In the genomic region with DNA sequence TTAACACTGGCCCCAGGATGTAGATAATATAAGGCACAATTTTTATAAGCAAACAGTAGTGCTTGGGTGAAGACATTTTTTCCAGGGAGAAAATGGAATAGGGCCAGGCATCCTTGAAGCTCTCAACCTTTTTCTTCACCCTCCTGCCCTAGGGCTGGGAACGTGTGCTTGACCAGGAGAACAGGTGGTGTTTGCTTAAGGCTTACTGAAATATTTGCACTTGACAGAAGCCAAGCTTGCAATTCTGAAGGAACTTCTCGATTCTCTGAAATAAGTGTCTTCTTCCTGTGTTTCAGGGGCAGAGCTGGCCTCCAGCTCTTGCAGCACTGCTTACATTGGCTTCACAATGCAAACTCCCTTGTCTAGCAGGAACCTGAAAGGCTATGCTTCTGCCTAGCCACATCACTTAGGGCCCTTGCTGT, we compare ENCODE assay signal across 16 mouse cellular contexts. TPM values are rescaled to one million over a fixed set of nuclear protein-coding genes. Genes with fewer than 3 reads are reported as not detected.
DNase-seq lines count a peak whose midpoint lies in the region; ATAC-seq and TF ChIP-seq lines count a peak whose summit lies in the region.
"Had no signal": no experiment of that assay in that cellular context is flagged by ENCODE, and none has a peak within 500 bp of the region (broad histone marks: within the 10 kb centered on the region; RNA-seq: fewer than 3 reads in every experiment).

No protein-coding gene starts in this region.

- H3K9me3 ChIP-seq in lung, embryonic 15.5 days: no peaks in the 10 kb centered on the region

- peak overlapping the region; percentile 33; the same call in 1 of the 2 replicates for H3K27ac ChIP-seq in bone marrow, adult 2 months (ENCODE audit: control insufficient read depth, insufficient read depth, low read depth, low read length, poor library complexity)
- peak overlapping the region; percentile 12; the same call in 1 of the 2 replicates for H3K27ac ChIP-seq in bone marrow macrophage, adult 2 months (ENCODE audit: insufficient read depth, low read depth, low read length)
- peak overlapping the region; percentile 80; the same call in 1 of the 2 replicates for H3K27ac ChIP-seq in lung, embryonic 15.5 days
- H3K27ac ChIP-seq: hindbrain, postnatal 0 days had no signal

- no peaks in the 10 kb centered on the region; the same call in 1 of the 2 replicates for H3K4me1 ChIP-seq in bone marrow, adult 2 months (ENCODE audit: control insufficient read depth, insufficient read depth, low read length)
- H3K4me1 ChIP-seq in bone marrow macrophage, adult 2 months (ENCODE audit: control insufficient read depth, insufficient read depth, low read length): peaks cover 11% of the 10 kb centered on the region
- H3K4me1 ChIP-seq in lung, embryonic 15.5 days: no peaks in the 10 kb centered on the region

- peak; percentile 80 for ATAC-seq in lung, embryonic 15.5 days (ENCODE audit: borderline replicate concordance, extremely low read depth, low FRiP score, low TSS enrichment)
- peak; percentile 76 for ATAC-seq in megakaryocyte progenitor cell, adult 5-6 weeks (replicated peaks; ENCODE audit: poor library complexity)
- ATAC-seq in frontal cortex, adult (ENCODE audit: low TSS enrichment): no peak
- ATAC-seq: hindbrain, postnatal 0 days; midbrain, embryonic 16.5 days had no signal

- TF ChIP-seq POLR2A in bone marrow, adult 2 months (IDR thresholded peaks at IDR 0.05; ENCODE audit: borderline replicate concordance, control insufficient read depth, low read depth, low read length): no peak
- TF ChIP-seq POLR2A in bone marrow macrophage, adult 2 months (IDR thresholded peaks at IDR 0.05; ENCODE audit: borderline replicate concordance, low read depth, low read length): no peak

- DNase-seq in retina, postnatal 1 day: no peak
- no peak for DNase-seq in left cerebral cortex, postnatal 36 days (ENCODE audit: low spot score in 2 of 2)
- no peak for DNase-seq in spleen, postnatal 36 days (ENCODE audit: low spot score in 2 of 2)
- DNase-seq: cerebellum, postnatal 14 days; gastrocnemius, postnatal 14 days; heart, postnatal 14 days; liver; right cerebral cortex, postnatal 25 days; thymus, postnatal 25 days had no signal

- no peaks in the 10 kb centered on the region for H3K36me3 ChIP-seq in lung, embryonic 15.5 days

- H3K9ac ChIP-seq in lung, embryonic 15.5 days: no peak overlapping the region

- H3K4me2 ChIP-seq in lung, embryonic 15.5 days: no peak overlapping the region

- H3K27me3 ChIP-seq in lung, embryonic 15.5 days: no peaks in the 10 kb centered on the region; the same call in 1 of the 2 replicates

- H3K4me3 ChIP-seq in bone marrow, adult 2 months (replicated peaks; ENCODE audit: control insufficient read depth, low read depth, low read length): no peak overlapping the region
- H3K4me3 ChIP-seq in bone marrow macrophage, adult 2 months (ENCODE audit: insufficient read depth, low read length): no peak overlapping the region
- no peak overlapping the region for H3K4me3 ChIP-seq in lung, embryonic 15.5 days

- TF ChIP-seq CTCF in bone marrow, adult 2 months (IDR thresholded peaks at IDR 0.05; ENCODE audit: control insufficient read depth, insufficient read depth, low read length): no peak
- TF ChIP-seq CTCF in bone marrow macrophage, adult 2 months (IDR thresholded peaks at IDR 0.05; ENCODE audit: low read depth, low read length): no peak

- intact Hi-C loops in left cerebral cortex, postnatal 36 days (cut with DNase I): no loop called here

- 25% methylated on average over 2 of the region's 2 CpGs for WGBS in bone marrow, adult 2 months
- WGBS in lung, embryonic 15.5 days: 38% methylated on average over 2 of the region's 2 CpGs

RNA-seq across cellular contexts. Expression of a gene that starts 13.9 kb away (rescaled TPM):
- polyA plus RNA-seq in bone marrow, adult 2 months (2011; ENCODE audit: insufficient read depth, insufficient read length, low replicate concordance, missing spikeins): 2,117 and 3,348 TPM in 2 replicates
- polyA plus RNA-seq in bone marrow macrophage, adult 2 months (2012; ENCODE audit: insufficient read depth, insufficient read length, missing spikeins): 12,467 and 14,564 TPM in 2 replicates
- polyA plus RNA-seq in lung, embryonic 15.5 days (2015; fragmentation: Nextera tagmentation; extraction: Ambion mirVana): 4,428 and 4,572 TPM in 2 replicates
- 2,723 and 3,717 TPM in 2 replicates for total RNA-seq in megakaryocyte progenitor cell, adult 5-6 weeks (2015)
- 1,582 and 2,074 TPM in 2 replicates for total RNA-seq in megakaryocyte progenitor cell, adult 5-6 weeks (2017)
- total RNA-seq in left cerebral cortex, postnatal 36 days (2021): 100 to 1,000 TPM; 896 to 982 TPM

Comparison
In these comparisons a context has a peak if more than half of its experiments do, and no peak if none do; other contexts are left out.
1. H3K27ac ChIP-seq: peak in every context shown above with its lines; median percentile 80 in lung, embryonic 15.5 days; 33 in bone marrow, adult 2 months; 12 in bone marrow macrophage, adult 2 months.